Mouse (Mus musculus) cerebellum, adult 9-10 months (tissue): ENCODE measurements at regions not wholly inside any gene's neighbourhood (a gene's known extent, or its start where the extent isn't known, plus 50 kb on each side); places are given as distances from the start of the nearest gene placed in this dataset.

ENCODE experiments used
- DNase-seq: peaks from one replicate; pipeline ENCODE4 v3.0.0; 2022

- no peak for DNase-seq
These were observed 274.6 kb downstream of the Ets1 start for GRCm38 (mm10) chr9:32910641-32911040.

- DNase-seq = no peak
These were observed 279.6 kb downstream of the Ets1 start for GRCm38 (mm10) chr9:32915633-32916032.

GRCm38 (mm10) chr9:32916731-32917130 lies 280.7 kb downstream of the Ets1 start:
- no peak for DNase-seq

DNA sequence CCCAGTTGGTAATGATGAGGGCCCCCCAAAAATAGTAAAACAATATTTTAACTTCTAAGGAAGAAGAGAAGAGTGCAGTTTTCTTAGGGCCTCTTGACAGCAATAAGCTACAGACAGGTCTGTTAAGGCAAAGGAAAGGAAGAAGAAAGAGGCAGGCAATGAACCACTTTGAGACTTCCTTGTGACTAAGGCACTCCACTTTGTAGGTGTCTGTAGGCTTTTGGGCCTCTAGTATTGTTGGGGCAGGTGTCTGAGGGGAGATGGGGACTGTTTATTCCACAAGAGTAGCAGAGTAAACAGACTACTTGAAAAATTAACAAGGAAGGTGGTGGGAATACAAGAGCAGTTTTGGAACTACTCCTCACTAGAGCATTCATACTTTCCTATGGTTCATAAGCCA lies 287.9 kb downstream of the Ets1 start:
- no peak for DNase-seq

GRCm38 (mm10) chr9:32924333-32924886 lies 288.4 kb downstream of the Ets1 start:
- no peak for DNase-seq

DNA sequence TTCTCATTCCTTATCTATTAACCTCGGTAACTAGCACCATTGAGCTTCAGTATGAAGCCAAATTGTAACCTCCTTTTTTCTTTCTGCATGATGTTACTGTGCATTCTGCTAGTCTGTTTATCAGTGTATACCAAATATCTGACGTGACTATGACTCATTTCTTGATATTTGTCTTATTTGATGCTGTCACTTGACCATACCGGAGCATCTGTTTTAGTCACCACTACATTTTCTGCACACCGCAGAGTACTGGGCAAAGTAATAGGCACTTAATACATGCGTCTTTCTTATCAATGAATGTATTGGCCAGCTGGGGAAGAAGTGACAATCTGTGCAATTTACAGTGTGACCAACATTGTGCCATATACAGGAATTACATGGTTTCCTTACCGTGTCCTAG lies 289.0 kb downstream of the Ets1 start:
- DNase-seq = no peak

- DNase-seq = no peak
These were observed 289.9 kb downstream of the Ets1 start for GRCm38 (mm10) chr9:32925720-32926595.

- DNase-seq = no peak
These were observed 291.6 kb downstream of the Ets1 start for GRCm38 (mm10) chr9:32927656-32928055.

DNA sequence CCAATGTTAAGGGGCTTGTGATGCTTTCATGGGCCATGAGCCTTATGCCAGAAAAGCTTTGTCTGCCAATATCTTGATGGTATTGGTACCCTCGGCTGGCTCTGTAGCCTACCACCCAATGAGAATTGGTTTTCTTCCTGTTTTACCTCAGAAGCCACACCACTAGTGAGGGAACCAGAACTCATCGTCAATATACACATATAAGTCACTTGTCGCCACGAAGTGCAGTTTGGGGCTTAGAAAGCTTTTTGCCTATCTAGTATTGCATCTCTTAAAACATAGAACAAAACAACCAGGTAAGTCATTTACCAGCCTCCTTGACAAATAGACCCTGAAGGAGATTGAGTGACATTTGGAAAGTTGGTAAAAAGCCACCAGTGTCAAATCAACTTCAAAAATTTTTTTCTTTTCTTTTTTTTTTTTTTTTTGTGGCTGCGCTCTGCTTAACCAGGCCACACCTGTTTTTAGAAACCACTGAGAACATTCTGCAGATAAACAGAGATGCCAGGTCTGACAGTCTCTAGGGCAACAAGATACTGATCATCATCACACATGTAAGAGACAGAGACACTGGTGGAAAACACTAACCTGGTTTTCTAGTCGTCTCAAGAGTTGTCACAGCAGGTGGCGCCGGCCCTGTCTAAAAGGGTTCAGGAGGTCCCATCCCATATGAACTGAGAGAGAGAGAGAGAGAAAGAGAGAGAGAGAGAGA lies 292.4 kb downstream of the Ets1 start:
- no peak for DNase-seq

GRCm38 (mm10) chr9:32929331-32929730 lies 293.3 kb downstream of the Ets1 start:
- no peak for DNase-seq

GRCm38 (mm10) chr9:32929826-32930225 lies 293.8 kb downstream of the Ets1 start:
- no peak for DNase-seq

DNA sequence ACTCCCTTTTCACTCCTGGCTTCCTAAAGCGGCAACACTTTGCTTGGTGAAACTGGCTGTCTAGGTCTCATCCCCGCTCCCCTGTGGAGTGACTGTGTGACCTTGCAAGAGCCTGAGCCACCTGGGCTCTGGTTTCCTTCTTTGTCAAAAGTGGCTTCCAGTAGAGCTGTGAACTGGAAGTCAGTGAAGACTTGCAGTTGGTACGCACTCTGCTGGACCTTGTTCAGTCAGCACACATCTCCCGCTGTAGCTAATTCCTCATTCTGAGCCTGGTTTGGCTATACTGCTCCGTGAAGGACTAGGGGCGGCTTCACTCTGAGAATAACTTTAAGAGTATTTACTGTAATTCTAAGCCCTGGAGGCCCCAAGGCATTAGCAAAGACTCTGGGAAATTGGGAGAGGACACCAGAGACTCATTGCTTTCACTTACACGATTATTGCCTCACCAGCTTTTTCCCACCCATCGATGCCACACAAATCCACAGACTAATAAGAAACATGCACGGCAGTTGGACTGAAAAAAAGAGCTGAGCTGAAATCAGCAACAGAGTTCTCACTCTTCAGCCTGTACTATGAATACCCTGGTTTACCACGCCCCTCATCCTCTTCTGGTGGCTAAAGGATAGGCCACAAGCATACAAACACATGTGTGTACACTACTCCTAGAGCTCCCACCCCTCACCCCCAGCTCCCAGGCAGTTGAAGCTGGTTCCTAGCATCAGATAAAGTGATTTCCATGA lies 295.4 kb downstream of the Ets1 start:
- no peak for DNase-seq

DNA sequence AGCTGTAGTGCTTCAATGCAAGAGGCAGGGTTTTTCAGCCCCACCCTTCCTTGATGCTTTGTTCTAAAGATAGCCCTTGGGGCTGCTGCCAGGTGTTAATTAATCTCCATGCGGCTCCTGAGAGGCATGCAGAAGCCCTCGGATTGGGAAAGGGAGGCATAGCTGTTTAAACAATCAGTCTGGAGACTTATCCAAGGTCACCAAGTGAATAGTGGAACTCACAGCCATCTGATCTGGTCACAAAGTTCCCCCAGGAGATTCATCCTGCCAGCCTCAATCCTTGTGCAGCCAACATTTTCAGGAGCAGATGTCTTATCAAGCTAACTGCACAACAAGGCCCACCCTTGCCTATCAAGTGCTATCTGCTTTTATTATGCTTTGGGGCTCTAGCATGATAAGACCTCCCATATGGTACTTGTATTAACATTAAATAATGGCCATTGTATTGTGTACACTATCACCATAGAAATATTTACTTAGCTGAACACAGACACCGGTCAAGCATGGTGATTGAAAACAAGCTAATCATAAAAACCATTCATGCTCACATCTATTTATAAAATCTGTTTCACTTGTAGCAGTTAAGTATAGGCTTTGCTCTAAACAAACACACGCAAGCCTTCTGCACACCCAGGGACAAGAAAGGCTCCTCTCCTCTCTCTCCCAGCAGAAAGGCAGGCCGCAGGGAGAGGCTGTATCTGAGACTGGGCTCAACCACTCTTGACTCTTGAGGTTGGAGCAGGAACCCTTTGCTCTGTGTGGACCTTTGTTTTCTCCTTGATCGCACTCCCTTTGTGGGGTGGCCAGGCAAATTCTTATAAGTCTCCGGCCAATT lies 297.4 kb downstream of the Ets1 start:
- DNase-seq = no peak

DNA sequence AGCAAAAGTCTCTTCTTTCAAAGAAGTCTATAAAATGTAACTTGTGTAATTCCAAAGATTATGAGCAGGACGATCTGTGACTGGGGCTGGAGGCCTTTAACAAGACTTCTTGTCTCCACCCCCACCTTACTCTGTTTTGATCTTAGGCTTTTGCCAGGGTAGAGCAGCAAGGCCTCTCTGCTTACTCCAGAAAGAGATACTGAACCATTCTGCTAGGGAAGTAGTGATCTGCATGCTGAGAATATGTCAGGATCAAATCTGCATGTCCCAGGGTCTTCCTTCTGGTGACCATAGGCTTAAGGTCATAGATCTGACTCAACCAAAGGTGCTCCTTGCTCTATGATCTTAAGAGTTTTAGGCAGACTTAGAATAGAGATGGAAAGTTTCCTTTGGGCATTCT lies 298.4 kb downstream of the Ets1 start:
- no peak for DNase-seq

DNA sequence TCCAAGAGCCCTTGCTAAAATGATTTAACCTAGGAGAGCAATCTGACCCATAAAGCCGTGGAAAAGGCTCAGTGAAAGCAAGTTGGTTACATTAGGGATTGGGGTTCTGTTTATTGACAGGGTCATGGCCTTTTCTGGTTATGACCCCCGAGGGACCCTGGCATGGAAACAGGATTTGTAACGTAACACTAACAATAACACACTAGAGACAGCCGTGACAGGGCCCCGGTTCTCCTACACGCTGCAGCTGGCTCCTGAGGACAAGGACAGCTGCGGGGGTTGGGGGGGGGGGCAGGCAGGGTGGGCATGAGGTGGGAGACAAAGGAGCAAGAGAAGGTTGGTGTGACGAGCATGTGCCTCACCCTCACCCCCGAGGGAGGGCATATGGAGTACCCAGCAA lies 300.4 kb downstream of the Ets1 start:
- no peak for DNase-seq

- DNase-seq = no peak
These were observed 301.4 kb downstream of the Ets1 start for GRCm38 (mm10) chr9:32937391-32937790.

GRCm38 (mm10) chr9:32938857-32939256 lies 302.8 kb downstream of the Ets1 start:
- no peak for DNase-seq

DNA sequence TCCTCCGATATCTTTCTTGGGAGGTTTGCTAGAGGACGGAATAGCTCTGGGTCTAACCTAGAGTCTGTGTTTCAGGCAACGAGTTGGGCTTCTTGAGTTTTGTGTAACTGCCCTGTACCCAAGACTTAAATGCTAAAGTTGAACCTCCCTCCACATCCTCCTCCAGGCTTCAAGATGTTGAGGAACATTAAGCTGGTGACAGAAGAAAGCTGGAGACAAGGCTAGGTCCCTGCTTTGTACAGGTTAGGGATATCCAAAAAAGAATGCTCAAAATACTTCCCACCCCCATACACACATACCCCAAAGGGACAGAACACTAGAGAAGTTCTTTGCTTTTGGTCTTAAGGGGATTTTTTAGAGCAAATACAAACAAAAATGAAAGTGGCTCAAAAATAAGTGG lies 303.6 kb downstream of the Ets1 start:
- DNase-seq = no peak

DNA sequence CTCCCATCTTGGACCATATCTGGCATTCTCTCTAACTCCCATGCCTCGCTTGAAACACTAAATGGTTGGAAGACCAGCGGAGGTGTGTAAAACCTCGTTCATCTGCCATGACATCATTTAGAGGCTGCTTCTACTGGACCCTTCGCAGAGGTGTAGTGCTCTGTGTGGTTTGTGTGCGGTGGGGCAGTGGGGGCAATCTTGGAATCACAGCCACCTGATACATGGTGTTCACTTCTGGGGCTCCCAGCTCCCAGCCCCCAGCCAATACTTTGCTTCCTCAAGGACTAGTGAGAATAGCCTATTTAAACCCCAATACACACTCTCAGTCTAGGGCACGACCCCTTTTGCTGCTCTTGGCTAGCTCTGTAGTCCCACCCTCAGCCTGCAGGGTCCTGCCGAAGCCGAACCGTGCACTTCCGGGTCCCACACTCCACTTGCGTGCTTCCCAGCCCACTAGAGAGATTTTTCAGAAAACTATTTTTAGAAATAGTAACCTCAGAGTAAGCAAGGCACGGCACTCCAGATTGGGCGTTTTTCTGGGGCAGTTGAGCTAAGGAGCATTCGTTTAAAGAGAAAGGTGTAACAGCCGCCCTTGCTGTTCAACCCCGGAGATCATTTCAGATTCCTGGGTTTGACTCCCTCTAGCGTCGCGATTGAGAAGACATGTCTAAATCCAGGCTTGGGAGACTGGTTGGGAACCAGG lies 304.2 kb downstream of the Ets1 start:
- peak; percentile 47 for DNase-seq

DNA sequence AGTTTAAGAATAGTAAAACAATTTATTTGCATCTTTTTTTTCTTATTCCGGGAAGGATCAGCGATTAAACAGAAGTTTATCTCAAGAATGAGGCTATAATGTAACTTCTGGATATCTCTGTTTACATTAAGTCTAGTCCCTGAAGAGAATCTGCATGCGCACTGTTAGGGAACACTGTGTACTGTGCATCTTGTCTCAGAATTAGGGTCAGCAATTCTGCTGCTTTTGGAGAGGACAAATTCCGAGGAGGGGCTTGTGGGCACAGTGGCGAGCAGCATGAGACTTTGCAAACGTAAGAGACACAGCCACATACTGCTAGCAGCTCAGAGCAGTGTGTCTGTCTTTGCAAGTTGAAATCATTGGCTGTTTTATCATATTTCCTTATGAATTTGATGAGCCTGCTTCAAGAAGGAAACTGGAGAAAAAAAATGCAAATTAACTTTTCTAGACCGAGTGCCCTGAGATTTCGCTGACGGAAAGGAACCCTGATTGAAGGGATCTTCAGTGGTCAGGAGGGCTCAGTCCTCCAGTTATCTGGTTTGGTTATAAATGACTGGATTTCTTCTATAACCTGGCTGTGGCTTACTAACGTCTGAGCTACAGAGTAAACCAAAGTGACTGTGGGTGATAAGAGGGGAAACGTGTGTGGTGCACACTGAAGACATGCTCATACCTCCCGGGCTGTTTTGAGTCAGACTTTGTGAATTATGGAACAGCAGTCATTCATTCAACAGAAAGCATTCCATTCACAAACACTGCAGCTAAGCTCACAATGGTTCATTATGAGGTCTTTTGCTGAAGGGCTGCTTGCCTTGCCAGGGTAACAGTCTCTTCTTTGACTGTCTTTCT lies 305.1 kb downstream of the Ets1 start:
- DNase-seq = no peak

DNA sequence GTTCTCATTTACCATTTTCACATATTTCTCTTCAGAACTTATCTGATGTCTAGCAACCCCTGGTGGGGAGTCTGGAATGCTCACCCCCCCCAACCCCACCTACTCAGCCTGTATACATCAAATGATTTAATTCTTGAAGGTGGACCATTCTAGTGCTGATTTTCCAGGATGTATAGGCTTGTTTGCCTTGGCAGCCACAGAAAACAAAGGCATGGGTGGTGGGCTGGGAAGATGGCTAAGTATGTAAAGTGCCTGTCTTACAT lies 305.7 kb downstream of the Ets1 start:
- DNase-seq = no peak
